Mouse (Mus musculus) c-Kit-positive CD71-negative TER-119-negative erythroid progenitor cells, embryonic 14.5 days (primary cell): ENCODE results near the gene Nrp2.

Experiments
- DNase-seq: peaks from one replicate; pipeline ENCODE4 v3.0.0-alpha.2; 2013; ENCODE audit warnings: low read depth

Gene Nrp2

DNA sequence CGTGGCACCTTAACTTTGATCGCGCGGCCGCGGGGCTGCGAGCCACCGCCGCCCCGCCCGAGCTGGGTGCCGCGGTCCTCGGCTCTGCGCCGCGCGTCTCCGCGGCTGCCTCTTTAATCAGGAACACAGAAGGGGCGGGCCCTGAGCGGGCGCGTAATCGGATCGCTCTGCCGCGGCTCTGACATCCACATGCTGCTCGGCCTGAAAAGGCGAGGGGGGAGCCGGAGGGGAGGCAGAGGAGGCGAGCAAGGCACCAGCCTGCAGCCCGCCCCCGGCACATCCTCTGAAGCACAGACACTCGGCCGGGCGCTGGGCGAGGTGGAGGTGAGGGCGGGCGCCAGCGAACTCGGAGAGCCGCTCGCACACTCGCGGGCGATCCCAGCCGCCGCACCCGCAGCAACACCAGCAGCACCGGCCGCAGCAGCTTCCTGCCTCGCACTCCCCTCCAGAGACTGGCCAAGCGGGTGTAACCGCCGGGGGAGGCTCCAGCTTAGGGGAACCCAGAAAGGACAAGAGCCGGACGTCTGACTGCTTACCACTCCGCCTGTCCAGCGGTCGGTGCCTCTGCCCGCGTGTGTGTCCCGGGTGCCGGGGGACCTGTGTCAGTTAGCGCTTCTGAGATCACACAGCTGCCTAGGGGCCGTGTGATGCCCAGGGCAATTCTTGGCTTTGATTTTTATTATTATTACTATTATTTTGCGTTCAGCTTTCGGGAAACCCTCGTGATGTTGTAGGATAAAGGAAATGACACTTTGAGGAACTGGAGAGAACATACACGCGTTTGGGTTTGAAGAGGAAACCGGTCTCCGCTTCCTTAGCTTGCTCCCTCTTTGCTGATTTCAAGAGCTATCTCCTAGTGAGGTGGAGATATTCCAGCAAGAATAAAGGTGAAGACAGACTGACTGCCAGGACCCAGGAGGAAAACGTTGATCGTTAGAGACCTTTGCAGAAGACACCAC, at the start of gene Nrp2:
Gene Nrp2 (plus strand): TSS at position 128 of the 959 bp plus-strand sequence.
- DNase-seq: no peak

DNA sequence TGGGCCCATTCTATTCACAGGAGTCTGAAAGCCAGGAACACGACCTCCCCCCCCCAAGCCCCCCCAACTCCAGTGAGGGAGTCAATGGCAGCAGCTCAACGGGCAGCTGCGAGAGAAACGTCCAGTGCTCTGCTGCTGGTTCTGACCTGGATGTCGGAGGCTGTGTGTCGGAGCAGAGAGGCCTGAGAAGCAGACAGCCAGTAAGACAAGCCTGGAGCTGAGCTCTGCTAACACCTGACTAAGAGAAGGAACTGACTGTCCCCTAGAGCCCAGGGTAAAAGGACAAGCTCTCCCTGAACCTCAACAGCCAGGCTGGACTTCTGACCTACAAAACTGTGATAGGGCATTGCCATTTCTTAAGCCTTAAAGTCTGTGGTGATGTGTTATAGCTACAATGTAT, 48.6 kb upstream of the Nrp2 start:
- DNase-seq: no peak

DNA sequence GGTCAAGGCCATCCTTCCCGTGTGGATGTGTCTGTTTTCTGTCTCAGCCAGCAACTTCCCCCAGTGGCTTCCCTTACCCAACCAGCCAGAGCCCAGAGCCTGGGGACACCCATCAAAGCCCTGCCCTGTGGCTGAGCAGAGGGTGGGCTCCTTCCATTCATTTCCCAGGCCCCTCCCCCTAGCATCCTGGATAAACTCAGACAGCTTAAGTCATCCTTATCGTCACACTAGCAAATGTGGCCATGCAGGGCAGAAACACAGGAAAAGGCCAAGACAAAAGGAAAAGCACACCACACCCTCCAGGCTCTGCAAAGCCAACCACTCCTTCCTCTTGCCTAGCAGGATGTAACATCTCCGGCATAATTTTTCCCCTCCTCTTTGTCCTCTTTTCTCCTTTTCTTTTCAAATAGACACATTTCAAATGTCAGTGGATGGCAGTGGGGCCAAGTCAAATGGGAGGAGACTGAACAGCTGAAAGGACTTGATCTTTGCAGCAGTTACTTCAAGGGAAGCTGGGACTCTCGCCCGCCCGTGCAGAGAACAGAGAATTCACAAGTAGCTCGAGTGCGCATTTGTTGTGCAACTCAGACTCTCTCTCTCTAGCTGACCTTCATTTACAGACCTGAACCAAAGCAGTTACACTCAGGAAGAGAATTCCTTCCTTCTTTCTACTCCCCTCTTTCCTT, 38.0 kb upstream of the Nrp2 start:
- DNase-seq: no peak

DNA sequence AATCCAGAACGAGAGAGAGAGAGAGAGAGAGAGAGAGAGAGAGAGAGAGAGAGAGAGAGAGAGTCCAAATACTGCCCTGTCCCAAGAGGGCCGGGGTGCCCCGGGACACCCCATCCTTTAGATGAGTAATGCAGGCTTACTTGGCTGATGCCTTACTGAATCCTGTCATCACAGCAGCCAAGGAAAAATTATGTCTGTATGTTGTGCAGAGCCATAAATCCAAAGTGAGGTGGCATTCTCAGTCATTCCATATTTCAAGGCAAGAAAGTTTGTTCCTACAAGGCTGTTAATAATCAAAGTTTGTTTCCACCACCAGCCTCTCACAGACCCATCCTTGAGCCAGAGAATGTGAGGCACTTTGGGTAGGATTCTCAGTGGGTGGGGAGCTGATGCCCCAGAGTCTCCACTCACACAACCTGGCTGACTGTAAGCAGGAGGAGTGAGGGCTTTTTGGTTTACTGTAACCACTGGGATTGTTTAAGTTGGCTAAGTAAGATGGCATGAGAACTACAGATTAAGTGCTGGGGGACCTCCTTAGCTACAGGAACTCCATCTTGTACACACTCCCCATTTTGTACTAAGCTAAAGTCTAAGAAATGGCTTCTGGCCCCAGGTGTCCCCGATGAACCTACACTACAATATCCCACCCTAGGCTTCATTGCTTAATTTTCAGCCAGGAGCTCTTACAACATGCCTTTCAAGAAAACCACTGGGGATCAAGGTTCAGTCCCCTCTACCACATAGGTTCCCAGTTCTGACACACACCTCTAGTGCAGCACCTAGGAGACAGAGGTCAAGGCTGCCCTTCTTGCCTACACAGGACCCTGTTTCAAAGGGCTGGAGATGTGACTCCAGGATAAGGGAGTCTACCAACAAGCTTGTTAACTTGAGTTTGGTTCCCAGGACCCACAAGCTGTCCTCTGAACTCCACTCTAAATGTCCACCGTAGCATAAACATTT, 37.0 kb upstream of the Nrp2 start:
- no peak for DNase-seq

DNA sequence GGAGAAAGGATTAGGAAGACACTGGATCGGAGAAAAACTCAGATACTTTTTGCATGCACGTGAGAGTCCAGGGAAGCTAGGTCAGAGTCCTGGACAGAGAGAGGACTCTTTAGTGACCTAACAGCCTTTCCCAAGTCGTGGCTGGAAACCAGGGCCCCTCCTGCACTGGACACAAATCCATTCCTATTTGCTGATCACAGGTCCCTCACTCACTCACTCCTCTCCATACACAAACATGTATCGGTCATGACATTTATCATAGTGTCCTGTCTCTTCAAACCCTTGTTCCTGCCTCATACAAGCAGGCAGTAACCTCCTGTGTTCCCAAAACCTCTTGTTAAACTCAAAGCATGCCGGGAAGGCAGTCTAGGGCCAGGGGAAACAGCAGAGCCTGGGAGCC, 36.3 kb upstream of the Nrp2 start:
- DNase-seq: no peak

DNA sequence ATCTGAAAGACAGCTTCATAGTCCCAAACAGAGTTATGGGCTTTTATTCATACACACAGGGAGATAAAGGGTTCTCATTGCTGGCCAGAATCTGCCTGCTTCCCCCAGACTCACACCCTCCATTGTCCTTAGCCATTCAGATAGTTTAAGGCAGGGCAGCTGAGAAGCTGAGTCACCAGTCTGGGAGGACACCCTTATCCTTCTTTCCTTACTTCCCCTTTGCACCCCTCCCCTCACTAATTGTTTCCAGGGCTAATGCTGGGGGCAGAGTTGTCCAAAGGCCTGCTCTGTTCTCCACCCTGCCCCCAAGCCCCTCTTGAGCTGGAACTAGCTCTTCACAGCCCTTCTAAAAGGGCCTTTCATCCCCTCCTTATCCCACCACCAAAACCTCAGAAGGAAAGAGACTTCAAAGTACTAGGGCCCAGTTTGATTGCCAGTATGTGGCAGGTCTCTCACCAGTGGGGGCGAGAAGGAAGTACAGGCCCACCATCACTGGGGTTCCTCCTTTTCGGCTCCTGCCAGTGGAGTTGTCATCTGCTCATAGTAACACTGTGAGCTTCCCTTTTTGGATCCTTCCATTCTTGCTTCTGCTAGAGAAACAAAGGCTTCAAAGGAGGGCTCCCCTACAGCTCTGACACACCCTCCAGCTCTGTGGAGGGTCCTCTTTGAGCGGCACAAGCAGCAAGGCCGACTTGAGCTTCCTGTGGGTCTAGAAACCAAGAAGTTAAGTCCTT, 24.3 kb upstream of the Nrp2 start:
- DNase-seq: peak; percentile 37

DNA sequence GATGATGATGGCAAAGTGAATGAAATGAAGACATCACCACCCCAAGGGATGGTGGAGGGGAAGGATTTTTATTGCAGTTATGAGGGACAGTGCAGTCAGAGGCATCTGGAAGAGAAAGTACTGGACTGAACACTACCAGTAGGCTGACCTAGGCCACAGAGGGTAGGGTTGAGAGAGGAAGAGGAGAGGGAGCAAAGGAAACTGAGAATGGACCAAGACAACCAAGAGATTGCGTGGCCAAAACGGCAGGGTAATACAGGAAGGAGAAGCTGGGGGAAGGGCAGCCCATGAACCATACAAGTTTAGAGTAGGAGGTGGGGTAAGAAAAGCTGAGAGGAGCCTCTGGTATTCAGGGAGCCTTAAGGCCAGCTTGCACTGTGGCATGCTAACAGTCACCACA, 23.6 kb upstream of the Nrp2 start:
- no peak for DNase-seq

DNA sequence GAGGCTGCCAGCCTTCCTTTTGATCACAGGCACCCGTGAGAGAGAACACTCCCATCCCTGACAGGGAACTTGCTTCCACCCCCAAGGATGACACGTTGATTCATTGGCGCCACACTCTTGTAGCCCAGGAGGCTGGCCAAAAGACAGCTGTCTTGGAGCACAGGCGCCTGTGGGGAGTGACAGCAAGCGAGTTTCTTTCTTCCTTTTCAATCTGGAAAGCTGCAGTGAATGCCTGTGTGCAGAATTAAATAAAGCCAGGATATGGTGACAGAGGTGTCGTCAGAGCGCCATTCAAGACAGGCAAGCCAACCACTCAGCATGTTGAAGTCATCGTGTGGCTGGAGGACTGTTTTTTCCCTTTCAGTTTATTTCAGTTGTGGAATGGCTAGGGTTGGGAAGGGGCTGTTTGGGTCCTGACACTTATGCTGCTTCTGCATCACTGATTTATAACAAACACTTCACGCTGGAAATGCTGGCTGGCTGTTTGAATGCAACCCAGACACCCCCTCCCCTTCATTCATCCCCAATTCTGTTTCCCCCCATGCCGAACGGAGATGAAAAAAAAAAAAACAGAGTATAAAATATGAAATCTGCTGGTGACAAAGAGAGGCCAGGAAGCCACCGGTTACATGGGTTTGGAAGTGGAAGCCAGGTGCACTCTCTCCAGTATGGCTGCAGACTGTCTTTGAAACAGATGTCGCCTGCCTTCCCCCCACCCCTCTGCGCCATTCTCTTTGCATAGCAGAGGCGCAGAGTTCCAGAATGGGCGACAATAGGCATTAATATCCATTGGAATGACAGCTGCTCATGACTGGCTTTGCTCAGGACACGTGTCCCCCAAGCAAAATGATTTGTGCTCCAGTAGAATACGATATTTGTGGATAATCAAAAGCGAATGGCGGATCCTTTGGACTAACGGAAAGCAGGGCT, 20.4 kb upstream of the Nrp2 start:
- DNase-seq: no peak

DNA sequence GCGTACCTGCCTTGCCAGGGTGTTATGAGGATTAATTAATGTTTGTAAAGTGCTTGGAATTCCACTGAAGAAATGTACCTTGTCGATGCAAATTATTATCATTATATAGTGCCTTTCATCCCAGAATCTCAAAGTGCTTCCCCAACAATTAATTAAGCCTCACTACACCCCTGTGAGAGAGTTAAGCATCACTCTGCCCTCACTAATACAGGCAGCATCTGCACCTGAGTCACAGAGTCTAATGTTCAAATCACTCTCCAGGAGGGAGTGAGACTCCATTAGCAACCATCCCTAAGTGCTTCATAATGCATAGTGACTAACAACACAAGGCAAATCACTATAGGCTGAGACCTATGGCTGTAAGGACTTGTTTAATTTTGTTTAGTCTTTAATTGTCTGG, 19.6 kb upstream of the Nrp2 start:
- no peak for DNase-seq

DNA sequence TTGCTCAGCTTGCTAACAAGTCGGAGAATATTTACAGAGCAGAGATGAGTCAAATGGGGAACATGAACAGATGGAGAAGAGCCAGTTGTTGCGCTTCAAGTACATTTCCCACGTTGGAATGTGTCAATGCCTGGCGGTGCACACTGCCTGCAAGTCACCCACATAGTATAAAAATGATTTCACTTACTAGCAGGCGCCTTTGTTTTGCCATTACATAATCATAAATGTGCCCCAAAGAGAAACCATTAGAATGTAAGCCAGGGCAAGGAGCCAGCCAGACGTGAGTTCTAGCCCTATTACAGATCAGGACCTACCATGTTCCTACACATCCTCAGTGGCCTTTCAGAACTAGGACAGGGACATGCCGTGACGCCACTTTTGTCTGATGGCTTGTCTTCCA, 15.6 kb upstream of the Nrp2 start:
- no peak for DNase-seq

DNA sequence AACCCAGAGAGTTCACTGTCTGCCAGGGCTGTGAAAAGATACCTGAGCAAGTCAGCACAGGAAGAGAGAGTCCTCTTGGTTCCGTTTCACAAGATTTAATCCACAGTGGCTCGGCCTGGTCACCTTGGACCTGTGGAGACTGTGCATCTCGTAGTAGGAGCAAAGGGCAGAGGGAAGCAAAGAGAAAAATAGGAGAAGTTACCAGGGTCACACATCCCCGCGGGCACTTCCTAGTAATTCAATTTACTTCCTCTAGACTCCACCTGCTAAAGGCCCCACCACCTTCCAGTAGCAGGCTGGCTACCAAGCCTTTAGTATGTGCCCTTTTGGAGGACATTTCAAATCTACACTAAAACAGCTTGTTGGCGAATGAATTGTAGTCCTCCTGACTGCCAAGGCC, 11.9 kb upstream of the Nrp2 start:
- DNase-seq: no peak

DNA sequence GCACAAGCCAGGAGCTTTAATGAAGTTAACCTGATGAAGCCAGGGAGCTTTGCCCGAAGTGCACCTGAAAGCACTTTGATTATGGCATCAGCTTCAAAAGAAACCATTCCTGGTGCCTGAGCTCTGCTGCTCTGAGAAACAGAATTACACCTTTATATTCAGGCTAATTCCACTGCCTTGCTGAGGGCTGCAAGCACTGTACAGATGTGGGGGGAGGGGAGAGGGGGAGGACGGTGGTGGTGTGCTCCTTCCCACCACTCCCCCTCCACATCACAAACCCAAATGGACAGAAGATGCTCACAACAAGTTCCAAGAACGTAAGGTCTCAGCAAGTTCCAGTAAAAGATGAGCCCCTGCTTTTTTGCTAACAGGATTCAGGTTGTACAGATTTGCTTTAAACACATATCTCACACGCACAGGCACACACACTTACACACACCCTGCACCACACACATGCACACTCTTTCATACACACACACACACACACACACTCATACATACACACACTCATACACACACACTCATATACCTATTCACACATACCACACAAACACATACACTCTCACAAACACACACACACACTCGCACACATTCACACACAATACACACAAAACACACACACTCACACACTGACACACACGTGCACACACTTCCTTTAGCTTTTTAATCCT, 6.6 kb upstream of the Nrp2 start:
- no peak for DNase-seq

DNA sequence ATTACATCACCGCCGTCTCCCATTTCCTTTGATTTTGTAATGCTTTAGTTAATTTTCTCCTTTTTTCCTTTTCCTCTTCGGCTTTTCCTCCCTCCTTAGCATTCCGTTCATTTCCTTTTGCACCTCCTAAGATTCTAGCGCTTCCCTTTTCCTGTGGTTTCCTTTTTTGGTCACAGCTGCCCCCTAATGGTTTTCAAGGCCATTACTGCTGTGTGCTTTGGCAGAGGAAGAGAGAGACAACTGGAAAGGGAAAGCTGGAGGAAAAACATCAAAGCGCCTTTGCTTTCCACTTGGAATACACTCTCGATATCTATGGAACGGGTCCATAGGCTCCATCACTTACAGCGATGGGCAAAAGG, 6.1 kb upstream of the Nrp2 start:
- no peak for DNase-seq

DNA sequence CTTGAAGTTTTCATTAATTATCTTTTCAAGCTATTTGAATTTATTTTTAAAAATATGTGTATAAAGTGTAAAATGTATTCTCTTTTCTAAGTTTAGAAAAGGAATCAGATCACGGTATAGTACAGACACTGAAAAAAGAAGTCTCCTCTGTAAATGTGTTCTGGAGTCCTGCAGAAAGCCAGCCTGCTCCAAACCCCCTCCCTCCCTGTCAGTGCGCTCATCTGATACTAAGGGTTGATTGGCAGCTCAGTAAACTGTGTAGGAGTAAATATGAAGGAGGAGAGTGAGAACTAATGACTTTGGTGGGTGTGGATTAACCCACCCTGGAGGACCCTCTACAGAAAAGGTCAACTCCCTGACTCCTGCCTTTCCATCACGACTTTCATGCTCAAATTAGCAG, 5.7 kb upstream of the Nrp2 start:
- DNase-seq: no peak

DNA sequence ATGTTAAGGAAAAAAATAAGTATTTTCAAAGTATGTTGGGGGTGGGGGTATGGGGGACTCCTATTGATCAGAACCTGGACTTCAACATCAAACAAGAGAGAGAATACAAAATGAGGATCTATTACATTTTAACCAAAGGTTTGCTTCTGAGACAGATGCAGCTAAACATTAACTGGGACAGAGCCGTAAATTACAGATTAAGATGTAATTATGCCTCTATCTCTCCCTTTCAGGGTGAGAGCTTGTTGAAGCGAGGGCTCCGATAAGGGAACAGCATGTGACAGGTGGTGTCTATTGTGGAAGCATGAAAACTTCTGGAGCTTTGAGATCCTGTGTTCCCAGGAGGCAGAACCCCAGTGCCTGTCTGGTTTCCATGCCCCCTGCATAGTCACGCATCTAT, 3.3 kb upstream of the Nrp2 start:
- no peak for DNase-seq

DNA sequence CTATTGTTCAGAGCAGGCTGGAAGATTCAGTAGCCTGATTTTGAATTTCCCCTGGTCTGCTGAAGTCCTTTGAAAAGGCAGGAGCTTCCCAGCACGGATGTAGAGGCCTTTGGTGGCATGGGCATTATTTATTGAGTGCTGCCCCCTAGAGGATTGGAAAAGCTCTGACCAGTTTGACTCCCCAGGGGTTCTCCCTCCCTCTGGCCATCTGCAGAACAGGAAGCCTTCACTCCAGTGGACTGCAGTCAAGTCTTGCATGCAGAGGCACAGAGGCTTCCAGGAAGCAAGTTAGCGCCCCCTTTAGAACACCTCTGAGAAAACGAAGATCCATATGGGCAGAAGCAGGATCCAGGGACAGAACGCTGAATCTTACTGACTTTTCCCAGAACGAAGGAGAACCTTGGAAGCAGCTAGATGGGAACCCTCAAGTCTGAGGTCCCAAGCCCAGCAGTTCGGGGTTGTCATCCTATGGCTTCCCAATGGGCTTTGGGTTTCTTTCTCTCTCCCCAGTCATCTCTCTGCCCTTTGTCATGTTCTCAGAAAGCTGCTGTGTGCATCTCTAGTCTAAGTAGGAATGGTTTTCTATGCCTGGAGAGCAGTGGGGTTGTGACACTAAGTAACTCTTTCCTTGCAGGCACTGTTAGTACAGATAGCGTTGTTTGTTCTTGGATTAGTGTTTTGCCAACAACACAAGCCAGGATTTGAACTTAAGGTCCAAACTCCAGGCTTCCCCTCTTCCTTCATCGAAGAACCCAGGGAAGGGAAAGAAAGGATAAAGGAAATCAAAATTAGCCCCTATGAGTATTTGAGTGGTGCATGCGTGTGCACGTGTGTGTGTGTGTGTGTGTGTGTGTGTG, 1.8 kb upstream of the Nrp2 start:
- no peak for DNase-seq

DNA sequence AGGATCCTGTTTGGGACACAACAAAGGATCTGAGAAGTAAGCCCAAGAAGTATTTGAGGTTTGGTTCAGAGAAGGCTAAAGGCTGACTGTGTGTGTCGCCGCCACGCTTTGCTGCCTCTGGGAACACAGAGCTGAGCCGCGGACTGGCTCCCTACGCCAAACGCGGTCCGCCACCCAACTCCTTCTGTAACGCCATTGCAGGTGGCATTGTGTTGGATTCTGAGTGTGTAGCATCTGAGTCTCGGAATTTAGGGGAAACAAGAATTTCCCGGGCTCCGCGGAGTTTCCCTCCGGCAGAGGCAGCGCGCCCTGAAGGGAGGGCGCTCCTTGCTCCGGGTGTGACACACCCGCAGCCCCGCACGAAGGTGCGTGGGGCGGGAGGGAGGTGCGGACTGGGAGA, 342 bp upstream of the Nrp2 start:
- no peak for DNase-seq

DNA sequence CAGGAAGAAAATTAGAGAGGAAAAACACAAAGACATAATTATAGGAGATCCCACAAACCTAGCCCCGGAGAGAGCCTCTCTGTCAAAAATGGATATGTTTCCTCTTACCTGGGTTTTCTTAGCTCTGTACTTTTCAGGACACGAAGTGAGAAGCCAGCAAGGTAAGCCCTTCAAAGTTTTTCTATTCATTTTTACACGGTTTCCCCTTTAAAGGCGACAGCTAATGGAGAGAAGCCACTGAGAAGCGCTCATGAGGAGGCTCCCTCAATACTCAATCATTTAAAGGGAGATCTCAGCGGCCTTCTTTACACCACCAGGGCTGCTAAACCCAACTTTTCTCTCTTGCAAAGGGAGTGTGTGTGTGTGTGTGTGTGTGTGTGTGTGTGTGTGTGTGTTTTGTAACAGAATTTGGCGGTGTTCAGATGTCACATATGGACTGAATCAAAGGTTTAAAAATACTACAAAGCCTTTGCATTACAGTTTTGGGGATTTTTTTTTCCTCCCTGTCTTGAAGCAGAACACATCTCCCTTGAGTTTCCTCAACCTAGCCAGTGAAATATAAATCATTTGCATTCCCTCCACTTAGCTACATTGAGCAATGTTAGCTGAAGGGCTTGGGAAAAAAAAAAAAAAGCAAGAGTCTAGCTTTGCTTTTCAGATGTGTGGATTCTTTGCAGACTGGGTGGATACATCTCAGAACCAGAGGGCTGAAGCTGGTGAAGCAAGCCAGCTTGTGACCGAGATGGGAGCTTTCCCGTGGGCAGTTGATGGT, 1.2 kb downstream of the Nrp2 start:
- no peak for DNase-seq
